Mouse (Mus musculus): ENCODE measurements around the gene Plcg1.
A peak's percentile ranks its signal among the peaks of the same experiment; 100 is the strongest.

Plcg1 gene

DNA sequence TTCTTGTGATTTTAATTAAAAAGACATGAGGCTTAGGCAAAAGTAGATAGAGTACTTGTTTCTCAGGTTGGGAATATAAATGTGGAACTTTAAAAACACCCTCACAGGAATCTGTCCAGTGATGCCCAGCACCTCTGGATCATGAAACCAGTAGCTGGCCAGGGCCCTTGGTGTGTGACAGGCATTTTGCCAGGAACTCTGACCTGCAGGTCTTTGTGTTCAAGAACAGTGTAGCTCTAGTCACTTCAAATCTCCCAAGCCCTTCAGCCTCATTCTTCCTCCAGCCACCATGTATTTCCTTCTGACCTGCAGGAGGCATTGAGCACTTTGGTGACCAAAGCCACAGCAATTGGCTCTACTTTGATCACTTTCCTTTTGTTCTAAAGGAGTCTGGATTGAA lies 39.3 kb downstream of the Plcg1 start:
- peak; percentile 59 for DNase-seq (ENCODE audit: low spot score)

DNA sequence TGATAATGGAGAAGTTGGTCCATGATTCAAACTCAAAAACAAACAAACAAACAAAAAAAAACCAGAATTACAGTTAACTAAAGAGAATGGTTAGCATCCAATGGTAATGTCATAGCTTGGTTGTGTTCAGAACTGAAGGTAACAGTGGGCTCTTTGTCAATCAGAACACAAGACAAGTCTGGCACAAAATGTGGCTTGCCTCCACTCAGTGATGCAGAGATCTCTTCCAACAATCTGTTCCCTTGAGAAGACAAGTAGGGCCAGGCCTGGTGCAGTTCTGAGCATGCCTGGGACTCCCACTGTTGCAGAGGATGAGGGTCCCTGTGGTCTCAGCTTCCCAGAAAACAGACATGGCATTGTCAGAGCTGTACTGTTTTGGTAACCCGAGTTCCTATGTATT lies 39.8 kb downstream of the Plcg1 start:
- no peak for DNase-seq (ENCODE audit: low spot score)

DNA sequence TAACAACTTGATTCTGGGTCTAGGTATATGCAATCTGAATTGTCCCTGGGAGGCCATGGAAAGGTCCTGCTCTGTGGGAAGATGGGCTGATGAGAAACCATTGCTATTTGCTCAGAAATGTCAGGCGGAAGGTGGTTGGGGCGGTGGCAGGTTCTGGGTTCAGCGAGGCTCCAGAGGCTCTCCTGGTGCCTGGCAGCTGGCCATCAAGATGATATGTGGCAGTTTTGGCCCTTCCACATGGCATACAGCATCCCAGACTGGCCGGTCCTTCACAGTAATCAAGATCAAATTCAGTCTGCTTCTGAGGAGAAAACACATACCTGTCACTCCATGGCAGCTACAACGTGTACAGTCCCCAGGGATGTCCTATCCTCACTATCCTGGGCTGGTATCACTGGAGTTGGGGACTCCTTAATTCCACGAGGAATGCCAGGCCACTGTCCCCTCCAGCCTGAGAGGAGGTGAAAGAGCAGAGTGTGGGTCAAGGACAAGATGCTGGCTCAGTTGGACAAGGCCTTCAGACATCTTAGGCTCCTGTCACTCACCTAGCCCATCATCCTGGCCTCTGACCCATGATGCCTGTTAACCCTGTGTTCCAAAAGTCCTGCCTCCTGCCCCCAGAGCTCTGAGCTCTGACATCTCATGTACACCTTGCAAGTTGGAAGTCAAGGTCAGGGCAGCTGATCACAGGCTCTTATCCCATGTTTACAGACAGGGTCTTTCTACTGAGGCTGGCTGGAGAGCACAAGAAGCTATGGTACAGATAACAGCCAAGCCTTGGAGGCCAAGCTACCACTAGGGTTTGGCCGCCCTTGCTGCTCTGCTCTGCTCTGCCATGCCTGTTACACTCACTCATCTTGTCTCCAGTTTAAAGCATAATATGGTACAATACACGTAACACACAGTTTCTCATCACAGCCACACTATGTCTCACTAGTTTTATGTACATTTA lies 40.5 kb downstream of the Plcg1 start:
- DNase-seq (ENCODE audit: low spot score) = no peak

DNA sequence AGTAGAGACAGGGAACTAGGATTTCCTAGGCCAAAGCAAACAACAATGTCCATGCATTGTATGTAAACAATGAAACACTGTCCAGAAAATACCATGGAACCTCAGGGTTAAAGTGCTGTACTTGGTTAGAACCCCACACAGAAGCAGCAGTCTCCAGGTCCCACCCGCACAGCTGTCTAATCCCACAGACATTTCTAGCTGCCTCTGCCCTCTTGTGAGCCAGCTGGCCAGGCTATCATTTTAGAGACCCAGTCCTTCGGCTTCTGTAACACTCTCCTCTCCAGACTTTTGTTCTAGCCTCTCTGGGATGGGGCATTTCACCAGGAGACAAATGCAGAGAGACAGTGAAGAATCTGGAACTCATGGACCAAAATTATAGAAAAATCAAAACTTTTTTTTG lies 46.9 kb downstream of the Plcg1 start:
- no peak for DNase-seq (ENCODE audit: low spot score)

DNA sequence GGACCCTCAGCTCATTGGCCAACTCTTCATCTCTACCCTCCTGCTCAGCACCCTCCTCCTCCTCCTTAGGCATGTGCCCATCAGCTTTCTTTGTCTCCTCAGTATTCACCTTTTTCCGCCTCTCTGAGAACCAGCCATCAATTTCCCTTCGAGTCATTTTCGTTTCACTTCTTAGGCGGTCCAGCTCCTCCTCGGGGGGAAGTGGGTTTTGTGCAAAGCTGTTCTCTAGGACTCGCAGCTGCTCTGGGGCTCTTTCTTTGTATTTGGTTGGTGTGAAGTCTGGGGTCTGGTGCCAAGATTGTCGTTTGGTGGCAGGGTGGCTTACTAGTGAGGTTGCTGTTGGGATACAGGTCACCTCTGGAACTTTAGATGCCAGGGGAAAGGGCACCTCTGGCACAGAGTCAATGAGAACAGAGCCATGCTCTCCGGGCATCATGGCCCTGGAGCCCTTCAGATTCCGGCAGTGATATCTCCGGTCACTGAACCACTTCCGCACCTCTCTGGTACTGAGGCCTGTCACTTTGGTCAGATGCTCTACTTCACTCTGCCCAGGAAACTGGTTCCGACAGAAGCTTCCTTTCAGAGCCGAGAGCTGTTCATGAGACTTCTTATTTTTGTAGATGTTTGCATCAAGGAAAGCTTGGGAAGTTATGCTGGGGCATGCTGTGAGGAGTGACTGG lies 49.2 kb downstream of the Plcg1 start:
- no peak for DNase-seq (ENCODE audit: low spot score)

DNA sequence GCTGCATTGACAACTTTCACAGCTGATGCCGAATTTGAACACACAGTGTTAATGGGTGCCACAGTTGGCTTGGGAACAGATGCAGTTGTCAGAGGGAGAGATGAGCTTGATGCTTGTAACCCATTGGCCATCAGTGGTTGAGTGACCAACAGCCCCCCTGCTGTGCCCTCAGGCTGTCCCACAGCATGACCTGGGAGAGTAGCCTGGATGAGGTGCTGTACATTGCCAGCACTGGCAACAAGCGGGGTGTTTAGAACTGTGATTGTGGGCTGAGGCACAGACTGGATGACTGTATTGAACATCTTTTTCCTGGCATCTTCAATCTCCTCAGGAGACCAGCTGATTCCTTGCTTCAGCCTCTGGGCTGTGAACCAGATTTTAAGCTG lies 49.7 kb downstream of the Plcg1 start:
- DNase-seq (ENCODE audit: low spot score) = no peak

DNA sequence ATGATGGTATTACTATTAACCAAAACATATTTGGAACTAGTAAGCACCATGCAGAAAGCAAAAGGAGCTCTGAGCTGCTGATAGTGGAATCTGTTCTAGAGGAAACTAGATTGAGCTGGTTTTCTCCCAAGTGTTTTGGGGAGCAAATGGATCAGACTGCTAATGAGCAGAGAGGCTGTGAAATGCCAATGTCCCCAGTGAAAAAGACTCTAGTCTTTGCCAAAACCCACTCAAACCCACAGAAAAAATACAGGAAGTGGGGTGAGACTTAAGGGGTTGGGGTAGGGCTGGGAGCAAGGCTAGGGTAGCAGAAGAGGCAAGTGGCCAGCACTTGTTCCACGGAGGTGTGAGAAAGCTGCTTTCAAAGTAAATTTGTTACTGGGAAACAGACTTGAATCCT lies 55.2 kb downstream of the Plcg1 start:
- DNase-seq (ENCODE audit: low spot score) = no peak

DNA sequence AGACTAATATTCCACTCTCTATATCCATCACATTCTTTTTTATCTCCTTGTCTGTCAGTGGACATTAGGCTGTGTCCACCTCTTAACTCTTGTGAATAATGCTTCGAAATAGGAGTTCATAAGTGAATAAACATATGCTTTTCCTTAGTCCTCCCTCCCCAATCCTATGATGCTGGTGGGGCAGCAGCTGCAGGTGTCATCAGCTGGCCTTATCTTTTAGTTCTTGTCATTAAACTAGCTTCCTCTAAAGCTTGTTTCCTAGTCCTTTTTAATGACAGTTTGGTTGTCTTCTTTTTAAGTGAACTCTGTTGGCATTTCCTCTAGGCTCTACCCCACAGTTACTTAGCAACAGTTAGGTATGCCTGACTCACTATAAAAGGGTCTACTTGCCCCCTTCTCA lies 57.9 kb downstream of the Plcg1 start:
- DNase-seq (ENCODE audit: low spot score) = no peak

DNA sequence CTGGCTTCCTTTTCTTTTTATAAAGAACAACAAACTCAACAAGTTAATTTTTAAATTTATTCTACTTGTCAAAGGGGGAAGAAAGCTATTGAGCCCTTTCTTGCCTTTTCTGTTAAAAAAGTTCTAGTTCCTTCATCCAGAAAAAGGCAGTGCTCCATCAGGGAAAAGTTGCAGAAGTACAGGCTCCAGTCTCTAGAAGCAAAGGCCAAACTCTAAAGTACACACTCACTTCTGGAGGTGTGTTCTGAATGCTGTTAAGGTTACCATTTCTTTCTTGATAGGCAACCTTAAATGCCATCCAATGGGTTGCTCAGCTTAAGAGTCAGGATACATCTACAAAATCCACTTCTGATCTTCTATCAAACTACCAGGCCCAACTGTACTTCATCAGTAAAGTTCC lies 58.6 kb downstream of the Plcg1 start:
- DNase-seq (ENCODE audit: low spot score) = no peak

DNA sequence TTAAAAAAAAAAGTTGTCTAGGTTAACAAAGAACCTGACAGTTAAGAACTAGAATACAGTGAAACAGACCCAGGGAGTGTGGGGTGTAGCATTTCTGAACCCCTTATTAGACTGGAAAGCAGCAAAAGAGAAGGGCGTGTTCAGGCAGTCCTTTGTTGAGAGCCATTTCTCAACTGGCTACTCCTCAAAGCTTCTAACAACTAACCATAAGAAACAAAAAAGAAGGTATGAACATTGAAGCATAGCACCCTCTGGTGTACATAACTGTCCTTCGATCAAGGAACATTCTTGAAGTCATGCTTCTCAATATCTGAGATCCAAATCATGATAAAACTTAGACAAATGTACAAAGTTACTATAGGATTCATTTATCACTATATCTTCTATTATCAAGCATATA lies 62.0 kb downstream of the Plcg1 start:
- peak; percentile 45 for DNase-seq (ENCODE audit: low spot score)

DNA sequence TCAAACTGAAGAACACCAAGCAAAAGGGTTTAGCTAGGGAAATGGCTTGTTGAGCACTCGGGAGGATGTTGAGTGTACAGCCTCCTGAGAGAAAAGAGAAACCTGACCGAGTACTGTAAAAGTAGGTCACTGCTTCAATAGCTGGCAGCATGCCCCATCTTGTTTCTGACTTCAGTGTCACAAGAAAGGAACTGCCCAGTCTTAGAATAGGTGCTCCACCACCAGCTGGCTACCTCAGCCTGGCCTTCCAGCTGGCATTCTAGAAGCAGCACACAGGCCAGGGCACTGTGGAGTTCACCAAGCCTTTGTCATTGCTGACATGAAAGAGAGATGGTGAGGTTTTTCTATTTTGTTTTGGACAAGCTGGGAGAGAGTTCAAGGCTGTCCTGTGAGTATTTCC lies 65.9 kb downstream of the Plcg1 start:
- DNase-seq (ENCODE audit: low spot score) = peak; percentile 82

DNA sequence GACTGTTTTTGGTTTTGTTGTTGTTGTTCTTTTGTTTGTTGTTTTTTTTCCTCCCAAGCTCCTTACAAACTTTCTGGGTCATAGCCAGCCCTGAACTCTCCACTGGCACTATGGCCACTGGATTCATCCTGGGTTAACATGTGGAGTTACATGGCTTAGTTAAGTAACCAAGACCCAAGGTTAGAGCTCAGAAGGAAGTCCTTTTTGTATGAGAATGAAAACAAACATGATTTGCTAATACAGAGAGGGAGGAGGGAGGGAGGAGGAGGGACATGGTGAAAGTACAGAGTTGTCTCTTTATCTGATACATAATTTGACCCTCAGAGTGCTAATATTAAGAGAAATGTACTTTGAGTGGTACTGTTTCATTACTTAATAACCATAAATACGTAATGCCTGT lies 67.1 kb downstream of the Plcg1 start:
- DNase-seq (ENCODE audit: low spot score) = peak; percentile 82

DNA sequence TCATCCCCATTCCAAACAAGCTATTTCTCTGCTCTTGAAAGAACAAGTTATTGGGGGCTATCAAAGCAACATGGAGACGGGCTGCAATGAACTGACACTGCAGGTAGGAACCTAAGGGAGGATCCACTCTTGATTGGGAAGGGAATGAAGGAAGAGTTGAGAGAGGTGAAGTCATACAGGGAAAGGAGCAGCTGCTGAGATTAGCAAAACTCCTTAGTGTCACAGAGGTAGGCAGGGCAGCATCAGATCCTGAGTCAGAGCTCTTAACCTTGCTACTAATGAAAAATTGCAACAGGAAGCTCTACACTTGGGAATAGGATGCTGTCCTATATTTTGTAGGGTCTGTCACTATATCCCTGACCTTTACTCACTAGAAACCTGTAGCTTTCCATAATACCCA lies 69.9 kb downstream of the Plcg1 start:
- DNase-seq (ENCODE audit: low spot score) = no peak

DNA sequence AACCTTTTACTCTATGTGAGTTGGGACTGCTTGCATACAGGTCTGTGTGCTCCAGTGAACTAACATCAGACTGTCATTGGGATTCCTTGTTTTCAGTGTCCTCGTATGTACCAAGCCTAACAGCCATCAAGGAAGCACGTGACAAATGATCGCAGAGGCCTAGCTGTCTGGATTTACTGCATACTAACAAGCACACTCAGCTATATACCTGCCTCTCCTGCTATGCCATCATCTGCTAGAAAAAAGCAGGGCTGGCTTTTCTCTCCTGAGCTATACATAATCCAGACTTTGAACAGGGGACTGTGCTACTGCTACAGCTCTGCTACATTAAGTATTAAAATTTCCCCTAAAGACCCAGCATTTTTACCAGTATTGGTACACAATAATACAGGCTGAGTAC lies 71.2 kb downstream of the Plcg1 start:
- no peak for DNase-seq (ENCODE audit: low spot score)

DNA sequence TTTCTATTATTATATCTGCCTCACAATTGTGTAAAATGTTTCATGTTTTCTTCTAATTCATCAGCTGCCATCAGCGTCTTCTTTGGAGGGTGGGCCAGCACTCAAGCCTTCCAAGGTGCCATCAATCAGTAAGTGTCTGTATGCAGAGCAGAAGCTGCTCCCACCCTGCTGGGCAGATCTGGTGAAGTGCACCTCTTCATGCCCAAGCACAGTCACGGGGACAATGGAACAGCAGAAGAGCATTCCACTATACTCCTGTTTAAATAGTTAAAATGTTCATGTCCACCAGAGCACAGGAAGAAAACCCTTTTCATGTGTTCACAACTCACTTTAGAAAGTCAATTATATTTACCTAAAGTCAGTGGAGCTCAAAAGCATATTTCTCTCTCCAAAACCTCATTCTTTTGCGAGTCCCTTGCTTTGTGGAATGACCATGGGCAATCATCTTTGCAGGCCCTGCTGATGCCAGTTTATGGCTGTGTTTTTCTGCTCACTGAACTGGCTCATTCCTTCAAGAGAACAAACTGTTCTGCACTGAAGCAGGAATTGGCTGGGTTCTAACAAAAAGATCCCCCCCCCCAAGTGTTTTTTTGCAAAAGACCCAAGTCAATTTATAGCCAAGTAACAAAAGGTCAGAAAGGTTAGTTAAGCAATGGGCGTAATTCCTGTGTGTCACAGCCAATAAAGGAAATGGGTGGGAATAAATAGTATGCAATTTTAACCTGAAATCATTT lies 73.9 kb downstream of the Plcg1 start:
- peak; percentile 90 for DNase-seq (ENCODE audit: low spot score)

DNA sequence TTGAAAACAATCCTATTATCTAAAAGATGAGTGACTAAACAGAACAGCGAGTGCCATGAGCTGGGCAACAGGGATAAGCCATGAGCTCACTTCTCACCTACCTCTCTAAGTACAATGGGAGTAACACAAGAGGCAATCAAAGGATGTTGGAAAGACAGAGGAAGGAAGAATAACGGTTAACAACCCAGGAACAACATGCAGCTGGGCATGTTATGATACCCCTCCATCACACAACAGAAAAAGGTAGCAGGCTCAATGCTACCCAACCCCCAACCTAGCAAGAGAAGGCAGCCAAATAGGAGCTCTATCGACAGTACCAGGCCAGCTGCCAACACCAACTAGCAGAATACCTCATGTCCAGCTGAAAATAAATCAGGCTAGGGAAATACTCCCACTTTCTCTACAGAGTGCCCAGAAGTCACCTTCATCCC lies 75.0 kb downstream of the Plcg1 start:
- peak; percentile 93 for DNase-seq (ENCODE audit: low spot score)

DNA sequence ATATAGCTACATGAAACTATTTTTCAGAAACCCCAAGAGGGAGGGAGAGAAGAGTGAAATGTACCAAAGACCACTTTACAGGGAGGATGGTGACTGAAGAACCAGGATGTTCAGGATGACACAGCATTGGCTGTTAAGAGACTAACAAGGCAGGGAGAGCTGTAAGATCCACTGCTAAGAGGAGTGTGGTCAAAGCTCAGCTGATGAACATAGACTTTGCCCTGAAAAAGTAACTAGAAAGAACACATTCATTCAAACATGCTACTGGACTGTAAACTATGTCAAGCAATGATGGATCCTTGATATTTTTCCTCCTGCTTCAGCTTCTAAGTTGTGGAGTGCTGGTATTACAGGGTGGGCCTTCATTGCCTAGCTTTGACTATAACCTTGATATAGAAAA lies 79.3 kb downstream of the Plcg1 start:
- DNase-seq (ENCODE audit: low spot score) = no peak

DNA sequence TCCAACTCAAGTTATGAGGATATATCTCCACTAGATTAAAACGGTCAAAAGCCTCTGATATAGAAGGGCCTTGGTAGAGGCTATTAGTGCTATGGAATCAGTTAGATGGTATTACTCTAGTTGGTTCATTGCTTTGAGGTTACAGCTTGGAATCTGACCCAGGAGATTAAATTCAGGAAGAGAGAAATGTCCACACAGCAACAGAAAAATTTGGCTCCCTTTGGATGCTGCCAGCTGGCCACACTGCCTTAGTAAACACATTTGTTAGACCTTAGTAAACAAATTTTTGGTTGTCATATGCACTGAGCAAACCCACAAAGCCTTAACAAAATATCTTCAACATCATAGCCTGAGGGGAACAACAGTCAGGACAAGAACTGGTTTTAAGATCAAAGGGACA lies 79.7 kb downstream of the Plcg1 start:
- DNase-seq (ENCODE audit: low spot score) = peak; percentile 52
